Mouse (Mus musculus) embryonic facial prominence, embryonic 15.5 days (tissue): Measurements from ENCODE around the gene Btbd9. TPM values are rescaled to one million over a fixed set of nuclear protein-coding genes. Genes with fewer than 3 reads are reported as not detected.

Experiments used
- ATAC-seq: fragments of 200-750 bp; cut with Nextera tagmentation; 2 replicates; pipeline ENCODE4 v1.8.0; 2017; ENCODE audit warnings: low read depth, moderate TSS enrichment; ENCODE audit not compliant: insufficient number of reproducible peaks, low FRiP score, low TSS enrichment
- H3K27ac ChIP-seq: fragments of 300-500 bp; sonication (generic); replicated peaks from 2 replicates; pipeline ENCODE4 v1.5.1; 2015; ENCODE audit warnings: mild to moderate bottlenecking, inconsistent platforms
- H3K27me3 ChIP-seq: fragments of 300-500 bp; sonication (generic); 2 replicates; pipeline ENCODE4 v1.6.1; 2015; ENCODE audit warnings: inconsistent platforms
- H3K36me3 ChIP-seq: fragments of 300-500 bp; sonication (generic); 2 replicates; pipeline ENCODE4 v1.6.1; 2015; ENCODE audit warnings: mild to moderate bottlenecking, inconsistent platforms
- H3K4me1 ChIP-seq: fragments of 300-500 bp; sonication (generic); 2 replicates; pipeline ENCODE4 v1.6.1; 2015; ENCODE audit warnings: inconsistent platforms
- H3K4me2 ChIP-seq: fragments of 300-500 bp; sonication (generic); replicated peaks from 2 replicates; pipeline ENCODE4 v1.6.1; 2015; ENCODE audit warnings: mild to moderate bottlenecking, inconsistent platforms
- H3K4me3 ChIP-seq: fragments of 300-500 bp; sonication (generic); replicated peaks from 2 replicates; pipeline ENCODE4 v1.5.1; 2015; ENCODE audit warnings: mild to moderate bottlenecking, inconsistent platforms
- H3K9ac ChIP-seq: fragments of 300-500 bp; sonication (generic); 2 replicates; pipeline ENCODE4 v1.6.1; 2015; ENCODE audit warnings: inconsistent platforms
- H3K9me3 ChIP-seq: fragments of 300-500 bp; sonication (generic); replicated peaks from 2 replicates; pipeline ENCODE4 v1.6.1; 2016; ENCODE audit warnings: inconsistent platforms
- whole genome bisulfite sequencing: fragments of 180-500 bp; shearing (Covaris S2); methylation state at CpG from one replicate; pipeline ENCODE4 v1.1.7; 2015; 5-methylcytosine and 5-hydroxymethylcytosine counted together
- polyA plus RNA-seq: library from polyadenylated mRNA; unstranded; fragments of >200 nt; fragmentation: Nextera tagmentation; extraction: Ambion mirVana; gene quantifications from 2 replicates; pipeline ENCODE4 v1.2.1, GENCODE M21; 2015

Gene Btbd9
- polyA plus RNA-seq, 1 experiment from 2014 or later, result 56.6 TPM

DNA sequence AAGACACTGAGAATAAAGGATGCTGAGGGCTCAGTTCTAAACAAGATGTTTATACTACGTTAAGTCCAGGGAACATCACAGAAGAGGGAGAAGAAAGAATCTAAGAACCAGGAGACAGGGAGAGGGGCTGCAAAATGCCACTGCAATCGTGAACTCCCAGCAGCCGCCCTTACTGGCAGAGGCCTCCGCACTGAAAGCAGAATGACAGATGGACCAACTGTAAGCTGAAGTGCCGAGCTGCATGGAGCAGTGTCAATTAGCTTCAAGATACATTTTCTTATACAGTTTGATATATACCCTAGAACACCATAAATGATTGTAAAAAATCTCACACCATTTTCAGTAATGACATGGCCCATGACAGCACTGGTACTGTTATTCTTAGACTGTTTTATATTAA lies 247.4 kb downstream of the Btbd9 start:
- Histone ChIP-seq H3K9ac (no peak overlapping the region), H3K27me3 (no peaks in the 10 kb centered on the region), H3K4me3 (no peak overlapping the region), H3K9me3 (no peaks in the 10 kb centered on the region), H3K27ac (no peak overlapping the region), H3K36me3 (no peaks in the 10 kb centered on the region), H3K4me2 (no peak overlapping the region), H3K4me1 (no peaks in the 10 kb centered on the region)
- WGBS, result 73% methylated on average over 5 of the region's 5 CpGs
- ATAC-seq, result no peak

- no peak overlapping the region for H3K27ac ChIP-seq
- no peak overlapping the region for H3K9ac ChIP-seq
- H3K4me1 ChIP-seq, result no peaks in the 10 kb centered on the region
- no peak for ATAC-seq
- H3K4me3 ChIP-seq, result no peak overlapping the region
- no peaks in the 10 kb centered on the region for H3K27me3 ChIP-seq
- H3K9me3 ChIP-seq, result no peaks in the 10 kb centered on the region
- no peak overlapping the region for H3K4me2 ChIP-seq
- WGBS, result 89% methylated on average over 1 of the region's 1 CpGs
- H3K36me3 ChIP-seq, result no peaks in the 10 kb centered on the region
These were observed 249.4 kb downstream of the Btbd9 start for GRCm38 (mm10) chr17:30326906-30327305.

DNA sequence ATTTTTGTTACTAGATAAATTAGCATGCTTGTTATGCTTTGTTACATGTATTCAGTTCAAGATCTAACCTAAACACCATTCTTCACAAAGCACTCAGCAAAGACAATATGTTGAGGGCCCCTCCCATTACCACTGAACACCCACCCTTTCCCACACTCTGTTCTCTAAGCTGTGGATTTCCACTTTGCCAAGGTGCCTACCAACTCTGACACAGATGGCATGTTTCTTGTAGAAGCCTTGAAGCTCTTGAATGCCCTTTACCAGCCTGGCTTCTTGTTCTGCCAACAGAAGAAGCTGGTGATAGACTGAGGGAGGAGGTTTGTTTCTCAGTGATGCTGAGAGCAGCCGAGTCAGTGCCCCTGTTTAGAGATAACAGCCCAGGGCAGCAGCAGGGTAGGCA lies 256.0 kb downstream of the Btbd9 start:
- no peak overlapping the region for H3K4me2 ChIP-seq
- no peaks in the 10 kb centered on the region for H3K4me1 ChIP-seq
- H3K27me3 ChIP-seq, result no peaks in the 10 kb centered on the region
- H3K36me3 ChIP-seq, result no peaks in the 10 kb centered on the region
- WGBS, result 67% methylated on average over 1 of the region's 1 CpGs
- H3K27ac ChIP-seq, result no peak overlapping the region
- no peak for ATAC-seq
- H3K9me3 ChIP-seq, result no peaks in the 10 kb centered on the region
- H3K4me3 ChIP-seq, result no peak overlapping the region
- H3K9ac ChIP-seq, result no peak overlapping the region

DNA sequence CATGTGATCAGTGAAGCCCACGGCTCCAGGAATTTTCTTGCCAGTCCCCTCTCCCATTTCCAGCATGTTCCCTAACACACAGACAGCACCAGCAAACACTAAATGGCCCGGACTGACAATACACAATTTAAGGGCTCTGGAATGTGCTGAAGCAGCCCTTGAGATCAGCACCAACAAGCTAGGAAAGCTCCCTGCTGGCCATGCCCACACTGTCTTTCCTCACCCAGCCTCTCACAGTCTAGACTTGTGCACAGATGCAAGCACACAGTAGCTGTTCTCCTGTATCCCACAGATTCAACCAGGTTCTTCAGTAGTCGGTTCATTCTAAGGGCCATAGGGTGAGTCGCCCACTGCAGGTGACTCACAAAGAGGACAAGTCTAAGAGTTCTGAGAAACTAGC lies 263.6 kb downstream of the Btbd9 start:
- no peak overlapping the region for H3K4me3 ChIP-seq
- H3K36me3 ChIP-seq, result no peaks in the 10 kb centered on the region
- H3K4me1 ChIP-seq, result no peaks in the 10 kb centered on the region
- no peaks in the 10 kb centered on the region for H3K27me3 ChIP-seq
- peak; percentile 15; the same call in 1 of the 2 replicates for ATAC-seq
- H3K4me2 ChIP-seq, result no peak overlapping the region
- no peaks in the 10 kb centered on the region for H3K9me3 ChIP-seq
- no peak overlapping the region for H3K27ac ChIP-seq
- no peak overlapping the region for H3K9ac ChIP-seq
- 49% methylated on average over 4 of the region's 4 CpGs for WGBS

DNA sequence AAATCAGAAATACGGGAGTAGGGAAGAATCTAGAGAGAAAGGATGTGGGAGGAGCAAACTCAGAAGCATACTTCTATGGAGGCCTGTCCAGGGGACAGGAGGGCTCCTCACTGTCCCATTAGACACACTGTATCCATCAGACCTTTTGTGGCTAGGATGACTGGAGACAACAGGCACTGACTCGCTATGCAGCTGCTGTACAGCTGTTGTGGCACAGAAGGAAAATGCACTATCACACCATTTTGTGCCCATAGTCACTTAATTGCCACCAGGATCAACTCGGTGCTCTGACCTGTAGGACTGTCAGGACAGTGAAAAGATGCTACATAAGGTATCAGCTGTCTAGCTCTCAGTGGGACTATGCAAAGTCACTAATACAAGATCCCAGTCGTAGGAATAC lies 266.7 kb downstream of the Btbd9 start:
- no peak overlapping the region for H3K27ac ChIP-seq
- WGBS, result 58% methylated on average over 4 of the region's 4 CpGs
- no peak overlapping the region for H3K4me3 ChIP-seq
- H3K4me2 ChIP-seq, result no peak overlapping the region
- no peak overlapping the region for H3K9ac ChIP-seq
- H3K4me1 ChIP-seq, result no peaks in the 10 kb centered on the region
- no peaks in the 10 kb centered on the region for H3K9me3 ChIP-seq
- H3K36me3 ChIP-seq, result no peaks in the 10 kb centered on the region
- no peak for ATAC-seq
- no peaks in the 10 kb centered on the region for H3K27me3 ChIP-seq

DNA sequence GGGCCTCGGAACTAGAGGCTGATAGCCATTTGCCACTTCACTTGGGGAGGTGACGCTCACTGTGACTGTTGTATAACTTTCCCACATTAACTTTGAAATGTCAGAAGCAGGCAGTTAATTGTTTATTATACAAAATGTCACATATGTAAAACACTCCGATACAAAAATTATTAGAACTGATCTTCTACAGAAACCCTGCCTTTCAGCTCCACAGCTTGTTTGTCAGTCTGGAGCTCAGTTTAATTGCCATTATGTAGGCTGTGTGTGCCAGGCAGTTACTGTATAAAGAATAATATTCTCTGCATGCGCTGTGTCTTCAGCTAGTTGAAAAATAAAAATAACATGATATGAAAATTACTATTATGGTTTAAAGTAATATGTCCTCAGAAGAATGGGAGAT lies 267.4 kb downstream of the Btbd9 start:
- no peak for ATAC-seq
- Histone ChIP-seq H3K4me3 (no peak overlapping the region), H3K9ac (no peak overlapping the region), H3K9me3 (no peaks in the 10 kb centered on the region), H3K27ac (no peak overlapping the region), H3K4me2 (no peak overlapping the region), H3K36me3 (no peaks in the 10 kb centered on the region), H3K4me1 (no peaks in the 10 kb centered on the region), H3K27me3 (no peaks in the 10 kb centered on the region)
- WGBS, result 81% methylated on average over 4 of the region's 4 CpGs

GRCm38 (mm10) chr17:30308317-30308716 lies 268.0 kb downstream of the Btbd9 start:
- Histone ChIP-seq H3K27me3 (no peaks in the 10 kb centered on the region), H3K36me3 (no peaks in the 10 kb centered on the region), H3K9ac (no peak overlapping the region), H3K4me1 (no peaks in the 10 kb centered on the region), H3K9me3 (no peaks in the 10 kb centered on the region), H3K27ac (no peak overlapping the region), H3K4me3 (no peak overlapping the region), H3K4me2 (no peak overlapping the region)
- no peak for ATAC-seq
- WGBS, result 80% methylated on average over 13 of the region's 13 CpGs

DNA sequence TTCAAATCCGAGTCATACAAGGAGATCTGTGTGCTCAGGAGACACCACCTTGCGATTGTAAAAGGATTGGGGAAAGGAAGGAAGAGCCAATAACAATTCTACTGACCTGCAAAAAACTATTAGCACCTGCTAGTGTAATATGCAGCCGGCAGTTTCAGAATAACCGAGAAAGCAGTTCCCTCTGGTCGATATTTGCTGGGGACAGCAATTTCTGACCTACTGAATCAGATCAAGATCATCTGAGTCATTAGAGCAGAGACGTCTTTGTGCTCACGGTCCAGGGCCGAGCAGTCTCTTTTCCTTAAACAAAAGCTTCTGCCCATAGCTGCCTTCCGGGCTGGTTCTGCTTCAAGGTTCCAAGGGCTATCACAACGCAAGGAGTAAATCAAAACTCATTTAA lies 269.1 kb downstream of the Btbd9 start:
- Histone ChIP-seq H3K4me2 (no peak overlapping the region), H3K4me1 (no peaks in the 10 kb centered on the region), H3K9ac (no peak overlapping the region), H3K27me3 (no peaks in the 10 kb centered on the region), H3K4me3 (no peak overlapping the region), H3K9me3 (no peaks in the 10 kb centered on the region), H3K36me3 (no peaks in the 10 kb centered on the region), H3K27ac (no peak overlapping the region)
- WGBS, result 69% methylated on average over 10 of the region's 10 CpGs
- no peak for ATAC-seq

- no peaks in the 10 kb centered on the region for H3K4me1 ChIP-seq
- no peaks in the 10 kb centered on the region for H3K27me3 ChIP-seq
- no peak overlapping the region for H3K4me2 ChIP-seq
- no peak overlapping the region for H3K4me3 ChIP-seq
- ATAC-seq, result no peak
- no peak overlapping the region for H3K27ac ChIP-seq
- no peaks in the 10 kb centered on the region for H3K36me3 ChIP-seq
- no peaks in the 10 kb centered on the region for H3K9me3 ChIP-seq
- 78% methylated on average over 2 of the region's 2 CpGs for WGBS
- H3K9ac ChIP-seq, result no peak overlapping the region
These were observed 271.5 kb downstream of the Btbd9 start for GRCm38 (mm10) chr17:30304766-30305165.

GRCm38 (mm10) chr17:30301338-30301737 lies 274.9 kb downstream of the Btbd9 start:
- no peaks in the 10 kb centered on the region for H3K27me3 ChIP-seq

DNA sequence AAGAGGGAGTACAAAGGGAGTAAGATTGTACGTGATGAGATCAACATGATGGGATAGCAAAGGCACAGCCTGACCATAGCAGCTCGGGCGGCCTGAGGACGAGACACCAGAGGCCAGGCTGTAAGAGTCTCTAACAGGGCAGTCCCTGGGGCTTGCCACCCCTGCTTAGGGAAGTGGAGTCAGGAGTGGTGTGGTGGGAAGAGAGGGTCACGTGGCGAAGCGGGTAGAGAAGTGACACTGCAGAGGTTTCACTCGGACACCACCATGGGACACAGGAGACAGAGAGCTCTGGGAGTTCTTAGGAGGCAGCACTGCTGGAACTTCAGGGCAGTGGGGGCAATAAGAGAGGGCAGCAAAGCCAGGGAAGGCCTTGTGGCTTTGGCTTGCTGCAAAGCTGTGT lies 278.9 kb downstream of the Btbd9 start:
- 92% methylated on average over 8 of the region's 8 CpGs for WGBS
- H3K27me3 ChIP-seq, result no peaks in the 10 kb centered on the region
- H3K4me3 ChIP-seq, result no peak overlapping the region
- no peak overlapping the region for H3K4me2 ChIP-seq
- 0 out of 2 replicates have a peak, but pooled peaks cover 6% of the 10 kb centered on the region for H3K4me1 ChIP-seq
- no peaks in the 10 kb centered on the region for H3K9me3 ChIP-seq
- no peak for ATAC-seq
- H3K9ac ChIP-seq, result no peak overlapping the region
- no peak overlapping the region for H3K27ac ChIP-seq
- H3K36me3 ChIP-seq, result 0 out of 2 replicates have a peak, but pooled peaks cover 10% of the 10 kb centered on the region

More at GRCm38 (mm10) chr17:30301338-30301737, 274.9 kb downstream of the Btbd9 start:
- no peak overlapping the region for H3K9ac ChIP-seq
- H3K4me3 ChIP-seq, result no peak overlapping the region
- ATAC-seq, result no peak
- H3K4me2 ChIP-seq, result no peak overlapping the region
- 53% methylated on average over 2 of the region's 2 CpGs for WGBS
- 0 out of 2 replicates have a peak, but pooled peaks cover 10% of the 10 kb centered on the region for H3K36me3 ChIP-seq
- H3K9me3 ChIP-seq, result no peaks in the 10 kb centered on the region
- no peaks in the 10 kb centered on the region for H3K4me1 ChIP-seq
- H3K27ac ChIP-seq, result no peak overlapping the region

DNA sequence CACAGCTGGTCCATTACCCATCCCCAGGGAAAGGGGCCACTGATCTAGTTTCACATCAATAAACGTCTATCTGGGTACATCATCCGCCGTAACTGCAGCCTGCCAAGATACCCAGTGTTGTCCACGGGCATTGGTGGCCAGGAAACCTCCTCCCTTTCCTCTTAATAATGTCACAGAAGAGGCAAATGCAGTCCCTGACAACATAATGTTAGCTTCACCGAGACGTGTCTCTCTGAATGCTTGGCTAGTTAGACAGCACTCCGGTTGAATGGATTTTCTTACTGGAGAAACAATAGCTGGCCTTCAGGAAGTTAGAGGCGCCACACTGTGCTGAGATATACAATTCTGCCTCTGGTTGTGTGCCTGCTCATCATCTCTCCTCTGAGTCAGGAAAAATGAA lies 280.2 kb downstream of the Btbd9 start:
- Histone ChIP-seq H3K4me1 (peaks cover 12% of the 10 kb centered on the region; the same call in 1 of the 2 replicates), H3K4me3 (no peak overlapping the region), H3K27me3 (no peaks in the 10 kb centered on the region), H3K27ac (no peak overlapping the region), H3K36me3 (0 out of 2 replicates have a peak, but pooled peaks cover 10% of the 10 kb centered on the region), H3K4me2 (no peak overlapping the region), H3K9me3 (no peaks in the 10 kb centered on the region), H3K9ac (no peak overlapping the region)
- WGBS, result 56% methylated on average over 8 of the region's 8 CpGs
- no peak for ATAC-seq
